Mouse (Mus musculus): ENCODE data around the gene Akap2.

Akap2 gene

DNA sequence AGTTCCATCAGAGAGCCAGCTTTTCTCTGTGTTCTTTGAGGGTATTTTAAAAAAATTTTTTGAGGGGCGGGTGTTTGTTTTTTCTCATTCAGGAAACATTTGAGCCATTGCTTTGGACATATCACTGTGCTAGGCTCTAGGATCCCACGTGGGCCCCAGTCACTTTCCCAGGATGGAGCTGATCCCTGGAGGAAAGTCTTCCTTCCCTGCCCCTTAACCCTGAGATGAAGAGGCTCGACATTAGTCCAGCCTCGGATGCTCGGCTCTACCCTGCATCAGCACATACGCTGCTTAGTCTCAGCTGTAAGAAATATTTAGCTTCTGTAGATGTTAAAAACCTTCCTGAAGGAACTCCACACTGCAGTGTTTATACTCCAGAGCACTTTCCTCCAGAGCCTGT is 178.4 kb downstream of the Akap2 start:
- in situ Hi-C loops (cut with MboI; ENCODE audit: low sequenced_read_pairs) = no loop called here

DNA sequence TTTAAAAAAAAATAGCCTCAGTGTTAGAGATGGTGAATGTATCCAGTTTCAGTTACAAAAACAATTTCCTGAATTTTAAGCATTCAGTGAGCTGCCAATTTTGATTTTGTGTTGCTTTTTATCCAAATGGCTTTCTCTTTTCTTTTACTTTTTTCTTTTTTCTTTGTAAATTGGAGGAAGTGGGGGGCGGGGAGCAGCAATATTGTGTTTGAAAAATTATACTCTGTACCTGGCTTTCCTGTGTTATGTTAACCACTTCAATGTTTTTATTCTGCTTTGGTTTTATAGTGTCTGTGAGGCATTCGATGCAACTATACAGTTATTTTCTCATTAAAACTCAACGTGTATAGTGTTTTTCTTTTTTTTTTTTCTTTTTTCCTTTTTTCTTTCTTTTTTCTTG is 179.2 kb downstream of the Akap2 start:
- in situ Hi-C loops (cut with MboI; ENCODE audit: low sequenced_read_pairs) = no loop called here

DNA sequence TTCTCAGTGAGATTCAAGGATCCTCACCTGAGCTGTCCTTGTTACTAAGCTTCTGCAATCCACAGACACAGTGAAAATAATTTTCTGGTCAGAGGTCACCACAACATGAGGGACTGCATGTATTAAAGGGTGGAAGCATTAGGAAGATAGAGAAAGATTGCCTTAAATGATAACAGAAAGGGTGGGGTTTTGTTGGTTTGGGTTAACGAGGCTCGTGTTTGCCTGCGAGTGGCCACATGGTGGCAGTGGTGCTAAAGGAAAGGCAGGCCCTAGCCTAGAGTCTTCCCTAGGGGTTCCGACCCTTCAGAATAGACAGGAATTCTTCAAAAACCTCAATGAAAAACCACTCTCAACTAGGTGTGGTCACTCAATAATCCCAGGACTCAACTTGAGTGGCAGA is 183.8 kb downstream of the Akap2 start:
- in situ Hi-C loops (cut with MboI; ENCODE audit: low sequenced_read_pairs) = no loop called here

DNA sequence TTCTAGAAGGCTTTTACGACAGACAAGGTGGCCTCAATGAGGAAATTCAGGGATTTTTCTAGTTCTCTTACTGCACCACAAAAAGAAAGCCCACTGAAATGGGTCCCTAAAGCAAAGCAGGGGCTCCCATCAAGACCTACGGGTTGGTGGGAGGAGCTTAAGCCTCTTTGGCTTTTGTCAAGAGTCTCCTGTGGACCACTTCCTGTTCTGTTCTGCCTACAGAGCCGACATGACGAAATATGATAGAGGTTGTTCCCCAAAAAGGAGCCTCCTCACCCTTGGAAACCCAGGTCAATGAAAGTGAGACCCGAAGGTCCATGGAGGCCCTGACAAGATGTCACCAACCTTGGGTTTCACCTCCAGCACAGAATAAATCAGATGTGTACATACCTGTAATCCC is 185.2 kb downstream of the Akap2 start:
- in situ Hi-C loops (cut with MboI; ENCODE audit: low sequenced_read_pairs) = no loop called here

DNA sequence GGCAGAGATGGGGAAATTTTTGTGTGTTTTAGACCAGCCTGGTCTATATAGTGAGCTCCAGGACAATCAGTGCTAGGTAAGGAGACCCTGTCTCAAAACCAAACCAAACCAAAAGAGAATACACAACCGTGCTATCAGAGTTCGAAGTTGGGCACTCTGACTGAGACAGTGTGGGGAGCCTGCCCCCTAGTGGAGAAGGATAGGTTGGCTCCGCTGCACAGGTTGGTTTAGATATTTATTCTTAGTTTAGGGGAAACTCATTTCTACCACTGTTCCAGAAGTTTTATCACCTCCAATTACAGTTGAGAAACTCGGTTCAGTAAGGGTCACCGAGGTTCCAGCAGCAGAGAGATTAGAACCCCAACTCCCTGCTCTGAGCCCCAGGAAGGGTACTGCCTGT is 186.8 kb downstream of the Akap2 start:
- in situ Hi-C loops (cut with MboI; ENCODE audit: low sequenced_read_pairs) = no loop called here

DNA sequence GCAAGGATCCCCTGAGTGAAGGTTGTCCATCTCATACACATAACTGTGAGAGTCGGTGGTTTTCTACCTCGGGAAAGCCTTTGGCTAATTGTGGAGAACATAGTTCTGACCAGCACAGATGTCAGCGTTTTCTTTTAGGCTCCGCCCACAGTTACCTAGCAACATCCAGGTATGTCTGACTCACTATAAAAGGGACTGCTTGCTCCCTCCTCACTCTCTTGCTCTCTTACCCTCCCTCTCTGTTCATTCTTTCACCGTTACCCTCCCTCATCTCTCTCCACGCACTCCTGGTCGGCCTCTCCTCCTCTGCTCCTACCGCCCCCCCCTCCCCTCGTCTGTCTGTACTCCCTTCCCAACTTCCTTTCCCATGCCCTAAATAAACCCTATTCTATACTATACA is 187.2 kb downstream of the Akap2 start:
- in situ Hi-C loops (cut with MboI; ENCODE audit: low sequenced_read_pairs) = no loop called here

DNA sequence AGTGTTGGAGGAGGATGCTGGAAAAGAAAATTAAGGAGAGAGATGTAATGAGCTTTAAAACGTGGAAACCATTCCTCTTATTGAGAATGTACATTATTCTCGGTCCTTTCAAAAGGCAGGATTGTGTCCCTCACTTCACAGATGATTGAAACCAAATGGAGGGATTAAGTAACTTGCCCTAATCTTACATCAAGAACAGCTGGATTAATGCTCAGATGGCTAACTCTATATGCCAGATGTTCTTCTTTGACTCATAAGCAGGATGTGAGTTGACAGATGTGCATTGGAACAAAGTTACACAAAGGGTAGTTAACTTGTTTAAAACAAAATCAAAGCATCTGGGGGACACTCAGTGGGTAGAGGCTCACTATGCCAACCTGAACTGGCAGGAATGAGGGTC is 189.3 kb downstream of the Akap2 start:
- in situ Hi-C loops (cut with MboI; ENCODE audit: low sequenced_read_pairs) = no loop called here

DNA sequence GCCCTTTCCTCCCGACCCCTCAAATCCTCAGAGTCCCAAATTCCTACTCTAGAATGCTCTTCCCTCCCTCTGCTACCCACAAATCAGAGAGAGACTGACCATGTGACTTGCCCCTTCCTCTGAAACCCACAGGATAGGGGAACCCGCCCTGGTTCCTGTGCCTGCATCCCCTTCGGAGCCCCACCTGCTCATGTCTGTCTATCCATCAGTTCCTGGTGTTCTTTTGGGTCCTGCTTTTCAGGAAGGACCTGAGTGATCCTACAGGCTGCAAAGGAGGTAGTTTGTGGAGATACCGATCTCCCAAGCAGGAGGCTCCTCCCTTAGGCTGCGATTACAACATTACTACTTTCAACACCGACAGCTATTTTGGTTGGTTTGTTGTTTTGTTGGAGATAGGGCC is 191.4 kb downstream of the Akap2 start:
- in situ Hi-C loops (cut with MboI; ENCODE audit: low sequenced_read_pairs) = no loop called here

DNA sequence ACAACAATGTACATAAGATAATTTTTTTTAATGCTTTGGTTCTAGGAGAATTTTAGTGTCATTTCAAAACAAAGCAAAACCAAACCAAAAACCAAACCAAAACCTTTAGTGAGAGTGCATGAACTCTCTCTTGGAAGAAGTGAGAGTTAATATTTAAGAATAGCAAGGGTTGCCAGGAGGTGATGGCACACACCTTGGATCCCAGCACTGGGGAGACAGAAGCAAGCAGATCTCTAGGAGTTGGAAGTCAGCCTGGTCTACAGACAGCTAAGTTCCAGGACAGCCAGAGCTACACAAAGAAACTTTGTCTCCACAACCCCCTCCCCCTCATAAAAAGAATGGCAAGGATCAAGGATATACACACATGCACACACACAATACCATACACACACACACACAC is 195.6 kb downstream of the Akap2 start:
- in situ Hi-C loops (cut with MboI; ENCODE audit: low sequenced_read_pairs) = no loop called here

DNA sequence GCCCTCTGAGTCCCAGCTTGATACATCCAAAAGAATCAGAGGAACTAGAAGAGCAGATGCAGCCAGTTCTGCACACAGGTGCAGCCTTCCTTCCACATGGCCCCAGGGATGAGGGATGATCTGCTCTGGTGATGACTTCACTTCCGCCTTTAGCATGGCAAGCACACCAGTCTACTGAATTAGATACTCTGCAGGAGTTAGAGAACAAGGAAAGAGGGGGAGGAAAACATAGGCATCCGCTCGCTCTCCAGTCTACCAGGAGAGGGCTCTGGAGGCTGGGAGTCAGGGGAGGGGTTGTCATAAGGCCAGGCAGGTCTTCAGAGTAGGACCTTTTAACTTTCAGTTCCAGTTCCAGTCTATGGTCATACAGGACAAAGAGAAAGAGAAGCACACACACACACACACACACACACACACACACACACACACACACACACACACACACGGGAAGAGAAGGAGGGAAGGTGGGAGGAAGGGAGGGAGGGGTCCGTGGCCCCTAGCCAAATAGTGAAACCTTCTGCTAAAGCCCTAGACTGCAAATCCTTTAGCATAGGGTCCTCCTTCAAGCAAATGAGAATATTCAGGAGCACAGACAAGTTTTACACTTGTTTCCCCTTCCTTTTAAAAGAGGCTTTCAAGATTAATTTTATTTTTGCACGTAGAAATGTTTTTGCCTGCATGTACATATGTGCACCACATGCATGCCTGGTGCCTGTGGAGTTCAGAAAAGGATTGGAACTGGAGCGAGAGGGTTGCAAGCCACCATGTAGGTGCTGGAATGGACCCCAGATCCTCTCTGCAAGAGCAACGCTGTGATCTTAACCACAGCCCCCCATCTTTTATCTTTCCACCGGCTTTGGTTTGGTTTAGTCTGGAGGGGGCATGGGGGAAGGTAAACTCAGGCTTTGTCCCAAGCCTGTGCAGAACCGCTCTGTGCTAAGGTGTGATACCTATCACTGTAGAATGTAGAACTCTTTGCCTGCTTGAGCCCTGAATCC is 197.0 kb downstream of the Akap2 start:
- in situ Hi-C loops (cut with MboI; ENCODE audit: low sequenced_read_pairs) = no loop called here

DNA sequence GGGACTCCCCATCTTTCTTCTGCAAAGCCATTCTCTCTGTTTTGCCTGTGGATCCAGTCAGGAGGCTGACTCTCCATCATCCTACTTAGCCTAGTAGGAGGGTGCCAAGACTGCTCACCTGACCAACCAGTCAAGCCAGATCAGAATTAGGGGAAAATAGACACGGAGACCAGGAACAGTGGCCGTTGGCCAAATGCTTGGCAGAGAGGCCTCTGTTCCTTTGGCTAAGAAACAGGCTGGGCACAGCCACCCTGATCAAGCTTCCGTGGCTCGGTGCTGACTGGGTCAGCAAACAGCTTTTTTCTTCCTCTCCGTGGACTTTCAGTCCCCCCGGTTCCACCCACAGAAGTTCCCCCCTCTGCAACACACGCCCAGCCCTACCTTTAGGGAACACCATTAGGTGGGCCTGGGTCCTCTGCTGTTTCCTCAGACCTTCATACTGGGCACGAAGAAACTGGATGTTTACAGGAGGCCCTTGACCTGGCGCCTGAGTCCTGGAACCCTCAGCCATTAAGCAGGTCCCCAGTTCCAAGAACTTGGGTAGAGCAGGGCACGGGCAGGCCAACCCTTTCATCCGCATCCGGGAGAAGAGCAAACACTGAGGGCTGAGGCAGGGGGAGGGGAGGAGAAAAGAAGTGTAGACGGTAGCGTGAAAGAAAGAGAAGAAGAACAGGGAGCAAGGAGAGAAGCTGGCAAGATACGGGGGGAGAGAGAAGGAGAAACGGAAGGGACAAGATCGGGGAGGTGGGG is 197.9 kb downstream of the Akap2 start:
- in situ Hi-C loops (cut with MboI; ENCODE audit: low sequenced_read_pairs) = no loop called here

DNA sequence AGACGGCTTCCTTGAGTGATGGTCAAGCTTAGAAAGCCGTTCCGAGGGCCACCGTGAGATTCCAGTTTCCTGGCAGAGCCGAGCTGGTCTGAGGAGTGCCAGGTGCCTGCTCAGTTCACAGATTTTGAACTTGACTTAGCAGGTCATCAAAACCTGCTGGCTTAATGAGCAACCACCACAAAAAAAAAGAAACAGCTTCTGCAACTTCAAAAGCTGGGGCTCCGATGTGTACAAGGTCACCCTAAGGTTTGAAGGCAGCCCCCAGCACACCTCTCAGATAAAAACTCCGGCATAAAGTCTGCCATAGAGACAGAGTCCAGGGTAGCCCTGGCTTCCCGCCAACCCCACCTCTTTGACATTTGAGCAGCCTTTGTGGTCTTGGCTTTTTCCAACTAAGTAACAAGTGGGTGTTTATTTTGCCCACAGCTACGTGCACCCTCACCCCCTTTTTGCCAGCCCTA is 198.8 kb downstream of the Akap2 start, which contains the start of gene D630039A03Rik:
Gene D630039A03Rik, minus strand, starts transcription at position 97 of the 461 bp plus-strand sequence.
- in situ Hi-C loops (cut with MboI; ENCODE audit: low sequenced_read_pairs) = no loop called here

DNA sequence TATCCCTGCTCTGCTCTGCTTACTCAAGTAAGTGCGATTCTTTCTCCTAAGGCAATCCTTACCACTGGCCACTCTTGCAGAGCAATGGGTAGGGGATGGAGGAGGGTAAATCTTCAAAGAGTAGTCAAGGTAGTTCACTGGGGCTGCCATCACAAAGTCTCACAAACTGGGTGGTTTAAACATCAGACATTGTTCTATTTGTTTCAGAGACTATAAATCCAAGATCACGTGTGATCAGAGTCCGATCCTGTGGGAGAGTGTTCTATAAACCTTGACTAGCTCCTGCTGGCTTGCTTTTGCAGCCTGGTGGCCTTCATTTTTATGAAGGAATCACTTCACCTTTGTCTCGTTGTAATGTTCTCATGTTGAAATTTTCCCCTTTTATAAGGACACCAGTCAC is 199.3 kb downstream of the Akap2 start:
- in situ Hi-C loops (cut with MboI; ENCODE audit: low sequenced_read_pairs) = no loop called here

DNA sequence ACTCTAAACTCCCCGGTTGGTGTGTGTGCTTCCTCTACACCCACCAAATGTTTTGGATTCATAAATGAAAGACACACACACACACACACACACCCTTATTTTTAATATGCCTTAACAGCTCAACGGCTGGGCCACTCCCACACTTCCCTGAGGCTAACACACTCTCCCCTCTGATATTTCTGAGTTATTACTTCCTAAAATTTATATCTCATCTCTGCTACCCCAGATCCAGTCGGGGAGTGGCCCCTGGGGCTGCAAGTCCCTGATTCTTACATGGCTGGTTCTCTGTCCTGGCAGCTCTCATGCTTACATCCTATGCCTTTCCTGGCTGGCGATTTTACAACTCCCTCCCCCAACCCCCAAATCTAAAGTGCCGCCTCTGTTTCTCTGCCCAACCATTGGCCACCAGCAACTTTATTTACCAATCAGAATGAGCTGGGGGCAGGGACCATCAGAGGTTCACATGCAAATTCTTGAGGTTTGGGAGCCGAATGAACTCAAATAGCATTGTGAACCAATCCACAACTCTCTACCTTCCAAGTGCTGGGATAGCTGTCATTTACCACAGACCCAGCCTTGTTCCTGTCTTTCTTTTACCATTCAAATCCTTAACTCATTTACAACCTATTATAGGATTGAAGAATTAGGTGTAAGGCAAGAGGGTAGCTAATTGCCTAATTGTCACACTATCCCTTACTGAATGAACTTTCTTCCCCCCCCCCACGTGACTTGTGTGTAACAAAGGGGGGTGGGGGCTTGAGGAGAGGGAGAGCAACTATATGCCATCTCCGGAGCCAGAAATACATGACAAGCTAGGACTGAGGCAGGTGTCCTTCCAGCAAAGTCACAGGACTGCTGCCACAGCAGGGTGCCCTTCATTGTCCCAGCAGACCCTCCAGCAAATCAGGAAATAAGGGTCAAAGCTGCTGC is 202.3 kb downstream of the Akap2 start:
- in situ Hi-C loops (cut with MboI; ENCODE audit: low sequenced_read_pairs) = no loop called here

DNA sequence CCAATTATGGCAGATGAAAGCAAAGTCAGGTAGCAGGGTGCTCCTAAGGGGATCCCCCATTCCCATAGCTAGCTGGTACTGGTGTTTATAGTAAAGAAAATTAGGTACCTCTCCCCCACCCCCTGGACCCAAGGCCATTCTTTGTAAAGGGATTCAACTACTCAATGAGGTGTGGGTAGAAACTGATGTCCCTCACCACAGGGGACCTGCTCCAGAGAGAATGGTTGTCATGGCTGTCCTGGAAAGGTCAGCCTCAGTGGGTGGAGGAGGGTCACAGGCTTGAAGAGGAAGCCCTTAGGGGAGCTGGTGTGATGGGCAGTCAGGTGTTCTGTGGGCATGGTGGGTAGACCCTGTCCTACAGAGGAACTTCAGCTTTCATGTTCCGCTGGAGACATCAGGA is 203.1 kb downstream of the Akap2 start:
- in situ Hi-C loops (cut with MboI; ENCODE audit: low sequenced_read_pairs) = no loop called here

DNA sequence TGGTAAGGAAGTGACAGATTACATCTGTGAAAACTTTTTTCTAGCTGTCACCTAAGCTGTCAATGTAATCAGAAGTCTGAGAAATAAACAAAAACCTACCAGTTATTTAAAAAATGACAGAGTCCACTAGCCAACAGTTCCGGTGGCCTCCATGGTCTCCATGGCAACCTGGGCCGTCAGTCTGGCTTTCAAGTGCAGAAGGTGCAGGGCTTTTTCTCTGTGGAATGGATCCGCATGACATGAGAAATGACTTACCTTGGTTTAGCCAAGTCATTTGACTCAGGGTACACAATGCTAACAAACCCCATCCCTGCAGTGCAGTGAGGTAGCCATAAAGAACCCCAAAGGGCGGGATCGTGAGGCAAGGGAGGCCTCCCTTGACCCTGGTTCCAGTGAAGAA is 204.7 kb downstream of the Akap2 start:
- in situ Hi-C loops (cut with MboI; ENCODE audit: low sequenced_read_pairs) = no loop called here

DNA sequence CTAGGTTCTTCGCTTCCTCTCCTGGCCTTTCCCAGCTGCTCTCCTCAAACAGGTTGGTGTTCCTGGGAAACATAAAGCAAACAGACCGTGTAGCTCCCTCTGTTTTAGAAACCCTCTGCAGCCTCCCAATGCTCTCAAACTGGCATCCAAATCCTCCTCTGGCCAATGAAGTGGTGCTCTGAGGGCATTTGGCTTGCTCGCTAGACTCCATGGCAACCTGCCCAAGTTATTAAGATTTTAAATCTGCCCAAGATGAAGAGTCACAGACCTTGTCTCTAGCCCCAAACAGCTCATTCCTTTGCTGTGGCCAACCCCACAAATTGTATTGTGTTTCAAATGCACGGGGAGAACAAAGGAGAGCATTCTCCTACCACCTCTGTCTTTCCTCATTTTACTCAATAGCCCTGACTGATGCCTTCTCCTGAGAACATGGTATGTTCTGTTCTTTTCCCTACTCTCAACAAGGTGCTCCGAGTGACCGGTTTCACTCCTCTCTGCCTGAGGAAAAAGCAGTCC is 207.2 kb downstream of the Akap2 start:
- in situ Hi-C loops (cut with MboI; ENCODE audit: low sequenced_read_pairs) = no loop called here

DNA sequence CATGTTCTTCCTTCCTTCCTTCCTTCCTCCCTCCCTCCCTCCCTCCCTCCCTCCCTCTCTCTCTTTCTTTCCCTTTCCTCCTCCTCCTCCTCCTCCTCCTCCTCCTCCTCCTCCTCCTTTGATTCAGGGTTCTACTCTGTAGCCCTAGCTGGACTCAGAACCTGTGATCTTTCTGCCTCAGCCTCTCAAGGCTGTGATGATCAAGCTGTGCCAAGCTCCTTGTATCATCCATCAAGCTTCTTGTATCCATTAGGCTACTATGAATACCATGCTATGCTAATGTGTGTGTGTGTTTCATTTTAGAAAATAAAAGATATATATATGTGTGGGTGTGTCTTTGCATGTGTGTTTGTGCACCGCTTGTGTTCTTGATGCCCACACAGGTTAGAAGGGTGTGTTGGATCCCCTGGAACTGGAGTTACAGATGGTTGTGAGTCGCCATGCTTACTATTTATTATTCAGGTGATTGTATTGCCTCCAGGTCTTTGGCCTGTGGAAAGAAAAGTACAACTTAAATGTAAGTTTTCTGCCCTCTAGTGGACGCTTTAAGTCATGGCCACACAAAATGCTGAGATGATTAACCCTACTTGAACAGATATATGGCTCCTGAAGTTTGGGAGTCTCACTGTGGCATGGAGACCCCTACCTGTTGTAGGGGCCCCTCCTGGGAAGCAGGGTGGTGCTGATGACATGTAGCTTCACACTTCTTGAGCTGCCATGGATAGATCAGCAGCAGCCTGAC is 210.2 kb downstream of the Akap2 start:
- in situ Hi-C loops (cut with MboI; ENCODE audit: low sequenced_read_pairs) = no loop called here

DNA sequence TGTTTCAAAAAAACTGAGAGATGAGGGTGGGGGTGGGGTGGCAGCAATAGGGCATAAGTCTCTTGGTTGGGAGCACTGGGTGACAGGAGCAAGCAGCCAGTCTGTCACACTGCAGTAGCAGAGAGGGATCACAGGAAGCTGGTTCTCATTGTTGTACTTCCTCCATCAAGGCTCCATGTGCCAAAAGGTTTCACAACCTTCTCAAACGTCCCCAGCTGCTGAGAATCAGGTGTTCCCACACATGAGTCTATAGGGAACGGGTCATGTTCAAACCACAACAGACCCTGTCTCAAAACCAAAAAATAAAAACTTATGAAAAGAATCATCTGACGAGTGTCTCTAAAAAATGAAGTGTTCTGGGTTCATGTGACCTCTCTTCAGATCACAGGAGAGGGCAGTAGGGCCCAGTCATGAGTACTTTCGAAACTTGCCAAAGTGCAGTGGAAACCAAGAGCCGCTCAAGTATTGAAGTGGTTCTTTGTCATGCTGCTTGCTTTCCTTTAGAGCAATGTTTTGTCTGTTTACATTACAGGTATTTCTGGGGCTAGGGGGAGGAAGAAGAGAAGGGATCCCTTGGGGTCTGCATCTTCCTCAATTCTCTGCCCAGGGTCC is 213.2 kb downstream of the Akap2 start:
- in situ Hi-C loops (cut with MboI; ENCODE audit: low sequenced_read_pairs) = no loop called here

Data from CH12F3 (cell line).